Mouse (Mus musculus): ENCODE results near the gene Mcmbp. TPM values are rescaled to one million over a fixed set of nuclear protein-coding genes. Genes with fewer than 3 reads are reported as not detected.
"Not testable (repeated sequence)": the region's sequence is repeated elsewhere in the genome, so short reads cannot be mapped to it uniquely, and the experiment has no call there.

The Mcmbp gene
- polyA plus RNA-seq, 2 experiments from 2014 or later: 64.4 to 86.7 TPM

- peak; percentile 52 for ATAC-seq
Measured at GRCm38 (mm10) chr7:128705735-128706134, 34.6 kb downstream of the Mcmbp start.

GRCm38 (mm10) chr7:128699959-128700358 lies 40.3 kb downstream of the Mcmbp start:
- ATAC-seq: not testable (repeated sequence)

- ATAC-seq: no peak
Measured at GRCm38 (mm10) chr7:128694848-128695247, 45.4 kb downstream of the Mcmbp start.

GRCm38 (mm10) chr7:128692163-128692562 lies 48.1 kb downstream of the Mcmbp start:
- no peak for ATAC-seq

- ATAC-seq: no peak
Measured at GRCm38 (mm10) chr7:128690796-128691195, 49.5 kb downstream of the Mcmbp start.

GRCm38 (mm10) chr7:128690070-128690469 lies 50.2 kb downstream of the Mcmbp start:
- peak; percentile 70 for ATAC-seq

- ATAC-seq: no peak
Measured at GRCm38 (mm10) chr7:128689347-128689746, 50.9 kb downstream of the Mcmbp start.

GRCm38 (mm10) chr7:128687821-128688564 lies 52.3 kb downstream of the Mcmbp start:
- ATAC-seq: peak; percentile 71

- ATAC-seq: no peak
Measured at GRCm38 (mm10) chr7:128678546-128678945, 61.7 kb downstream of the Mcmbp start.

- no peak for ATAC-seq
Measured at GRCm38 (mm10) chr7:128672408-128673010, 67.8 kb downstream of the Mcmbp start.

GRCm38 (mm10) chr7:128671952-128672351 lies 68.3 kb downstream of the Mcmbp start:
- ATAC-seq: no peak

GRCm38 (mm10) chr7:128668831-128669230 lies 71.5 kb downstream of the Mcmbp start:
- ATAC-seq: no peak

- no peak for ATAC-seq
Measured at GRCm38 (mm10) chr7:128667788-128668187, 72.5 kb downstream of the Mcmbp start.

- ATAC-seq: no peak
Measured at GRCm38 (mm10) chr7:128664861-128665377, 75.4 kb downstream of the Mcmbp start.

GRCm38 (mm10) chr7:128663906-128664305 lies 76.4 kb downstream of the Mcmbp start:
- ATAC-seq: no peak

GRCm38 (mm10) chr7:128656970-128657369 lies 83.3 kb downstream of the Mcmbp start:
- ATAC-seq: no peak

Other genes with a start within 250 kb of the Mcmbp start
- 10 to 100 TPM in 1 of 2 experiments, 1 to 10 TPM in 1; 5.8 to 13.0 TPM for gene Bag3, start 216.9 kb downstream of the Mcmbp start, polyA plus RNA-seq (2017; shearing (Covaris generic))
- gene Inpp5f, start 129.2 kb downstream of the Mcmbp start, polyA plus RNA-seq (2017; shearing (Covaris generic)): 10 to 100 TPM; 46.7 to 50.3 TPM
- 10 to 100 TPM; 29.9 to 34.2 TPM for gene Sec23ip, start 4.4 kb upstream of the Mcmbp start, polyA plus RNA-seq (2017; shearing (Covaris generic))